Mouse (Mus musculus) C2C12 (cell line): ENCODE results near the gene Trim5. TPM values are rescaled to one million over a fixed set of nuclear protein-coding genes. Genes with fewer than 3 reads are reported as not detected.

Experiments used
- H3K27me3 ChIP-seq: one replicate; pipeline ENCODE4 v1.6.1; 2011; ENCODE audit not compliant: control insufficient read depth, insufficient read depth, insufficient read length
- H3K36me3 ChIP-seq: one replicate; pipeline ENCODE4 v1.6.1; 2011; ENCODE audit not compliant: control insufficient read depth, insufficient read depth
- H3K4me3 ChIP-seq: one replicate; pipeline ENCODE4 v1.5.1; 2011; ENCODE audit warnings: mild to moderate bottlenecking, control low read depth; ENCODE audit not compliant: poor library complexity, insufficient read depth, severe bottlenecking
- H3K79me2 ChIP-seq: one replicate; pipeline ENCODE4 v1.6.1; 2011; ENCODE audit not compliant: control insufficient read depth, insufficient read depth
- H3K79me3 ChIP-seq: one replicate; pipeline ENCODE4 v1.6.1; 2011; ENCODE audit warnings: low read depth, control low read depth
- H3ac ChIP-seq: one replicate; pipeline ENCODE3; 2011; ENCODE audit warnings: low read depth; ENCODE audit not compliant: control insufficient read depth, insufficient read length
- CEBPB ChIP-seq: IDR thresholded peaks from one replicate; pipeline ENCODE4 v1.6.1; 2011; ENCODE audit warnings: low read depth, mild to moderate bottlenecking, control low read depth, moderate library complexity
- FOSL1 ChIP-seq: IDR thresholded peaks from one replicate; pipeline ENCODE4 v1.8.0; 2011; ENCODE audit warnings: mild to moderate bottlenecking, low read length; ENCODE audit not compliant: poor library complexity, insufficient read depth, severe bottlenecking
- USF1 ChIP-seq: IDR thresholded peaks from one replicate; pipeline ENCODE4 v1.6.1; 2011; ENCODE audit warnings: low read depth, mild to moderate bottlenecking, control low read depth, moderate library complexity
- polyA plus RNA-seq: library from polyadenylated mRNA; unstranded; fragments of >200 nt; fragmentation: generic; extraction: Trizol; gene quantifications from one replicate; pipeline ENCODE4 v1.2.1, GENCODE M21; 2012; ENCODE audit warnings: missing spikeins

The Trim5 gene
- polyA plus RNA-seq, 1 experiment, result not detected

- Histone ChIP-seq H3ac (no peak overlapping the region), H3K4me3 (no peak overlapping the region), H3K79me3 (no peaks in the 10 kb centered on the region), H3K79me2 (no peaks in the 10 kb centered on the region), H3K27me3 (no peaks in the 10 kb centered on the region), H3K36me3 (no peaks in the 10 kb centered on the region)
- TF ChIP-seq CEBPB, result no peak
- TF ChIP-seq FOSL1, result no peak
- TF ChIP-seq USF1, result no peak
These were observed 71.8 kb downstream of the Trim5 start for GRCm38 (mm10) chr7:104216011-104216535.

Other genes with a start within 250 kb of the Trim5 start
- gene Olfr642, start 235.4 kb downstream of the Trim5 start, polyA plus RNA-seq, result not detected
- not detected for gene 4930516K23Rik, start 226.6 kb downstream of the Trim5 start, polyA plus RNA-seq
- not detected for gene Olfr644, start 216.2 kb downstream of the Trim5 start, polyA plus RNA-seq
- not detected for gene Olfr645, start 202.6 kb downstream of the Trim5 start, polyA plus RNA-seq
- not detected for gene Olfr646, start 183.2 kb downstream of the Trim5 start, polyA plus RNA-seq
- not detected for gene Ubqln5, start 158.3 kb downstream of the Trim5 start, polyA plus RNA-seq
- gene Olfr643, start 150.7 kb downstream of the Trim5 start, polyA plus RNA-seq, result not detected
- not detected for gene Ubqln3, start 144.8 kb downstream of the Trim5 start, polyA plus RNA-seq
- not detected for gene Ubqlnl, start 137.5 kb downstream of the Trim5 start, polyA plus RNA-seq
- gene Olfm5, start 123.3 kb downstream of the Trim5 start, polyA plus RNA-seq, result not detected
- gene Olfr648, start 104.7 kb downstream of the Trim5 start, polyA plus RNA-seq, result not detected
- not detected for gene Olfr649, start 92.1 kb downstream of the Trim5 start, polyA plus RNA-seq
- 0.05 TPM for gene Trim6, start 69.3 kb downstream of the Trim5 start, polyA plus RNA-seq
- not detected for gene Trim34a, start 43.6 kb downstream of the Trim5 start, polyA plus RNA-seq
- gene Trim12a, start 27.4 kb upstream of the Trim5 start, polyA plus RNA-seq, result not detected
- not detected for gene Trim34b, start 41.4 kb upstream of the Trim5 start, polyA plus RNA-seq
- 0.08 TPM for gene Trim12c, start 65.3 kb upstream of the Trim5 start, polyA plus RNA-seq
- not detected for gene Trim30b, start 81.8 kb upstream of the Trim5 start, polyA plus RNA-seq
- gene Trim30c, start 112.7 kb upstream of the Trim5 start, polyA plus RNA-seq, result not detected
- not detected for gene Trim30a, start 177.1 kb upstream of the Trim5 start, polyA plus RNA-seq
- gene Trim30d, start 219.8 kb upstream of the Trim5 start, polyA plus RNA-seq, result not detected